Mouse (Mus musculus) myocyte (in vitro differentiated cells): Measurements from ENCODE around the gene Hoxc8. TPM values are rescaled to one million over a fixed set of nuclear protein-coding genes. Genes with fewer than 3 reads are reported as not detected.

Experiments
- H3K27me3 ChIP-seq: one replicate; pipeline ENCODE4 v1.6.1; 2011; ENCODE audit not compliant: control insufficient read depth, insufficient read depth, insufficient read length
- H3K36me3 ChIP-seq: one replicate; pipeline ENCODE4 v1.6.1; 2011; ENCODE audit not compliant: control insufficient read depth, insufficient read depth
- H3K4me2 ChIP-seq: one replicate; pipeline ENCODE4 v1.6.1; 2011; ENCODE audit warnings: low read depth, control low read depth
- H3K4me3 ChIP-seq: one replicate; pipeline ENCODE4 v1.5.1; 2011; ENCODE audit warnings: mild to moderate bottlenecking, control low read depth, moderate library complexity
- H3K79me2 ChIP-seq: one replicate; pipeline ENCODE4 v1.6.1; 2011; ENCODE audit not compliant: control insufficient read depth, insufficient read depth
- H3ac ChIP-seq: one replicate; pipeline ENCODE4 v1.6.1; 2011; ENCODE audit not compliant: control insufficient read depth, insufficient read length
- CEBPB ChIP-seq: IDR thresholded peaks from 2 replicates; pipeline ENCODE4 v1.6.1; 2011; ENCODE audit warnings: mild to moderate bottlenecking, moderate library complexity; ENCODE audit not compliant: poor library complexity, insufficient read depth, severe bottlenecking
- E2F4 ChIP-seq: IDR thresholded peaks from one replicate; pipeline ENCODE4 v1.6.1; 2011; ENCODE audit warnings: mild to moderate bottlenecking, control low read depth, moderate library complexity; ENCODE audit not compliant: insufficient read depth
- MAX ChIP-seq: IDR thresholded peaks from one replicate; pipeline ENCODE4 v1.6.1; 2011; ENCODE audit warnings: low read depth, mild to moderate bottlenecking, control low read depth
- MYOD1 ChIP-seq, 3 experiments: IDR thresholded peaks; one replicate each; pipeline ENCODE4 v1.6.1; 2011; ENCODE audit warnings: control low read depth in 2 of 3, low read depth in 2 of 3, mild to moderate bottlenecking in 2 of 3, moderate library complexity in 1 of 3; ENCODE audit not compliant: insufficient read length in 2 of 3, control insufficient read depth in 1 of 3
- MYOG ChIP-seq, 3 experiments: IDR thresholded peaks; one replicate each; pipeline ENCODE4 v1.6.1; 2011; ENCODE audit warnings: control low read depth in 2 of 3, low read depth in 2 of 3, mild to moderate bottlenecking in 2 of 3; ENCODE audit not compliant: insufficient read length in 2 of 3, control insufficient read depth in 1 of 3, insufficient read depth in 1 of 3
- POLR2A ChIP-seq: IDR thresholded peaks from one replicate; pipeline ENCODE4 v1.6.1; 2011; ENCODE audit warnings: low read depth, mild to moderate bottlenecking, control low read depth, moderate library complexity; ENCODE audit not compliant: insufficient read length
- POLR2AphosphoS2 ChIP-seq: IDR thresholded peaks from one replicate; pipeline ENCODE4 v1.6.1; 2011; ENCODE audit warnings: low read depth, control low read depth; ENCODE audit not compliant: insufficient read length
- REST ChIP-seq: IDR thresholded peaks from one replicate; pipeline ENCODE4 v1.6.1; 2011; ENCODE audit warnings: mild to moderate bottlenecking, control low read depth, moderate library complexity; ENCODE audit not compliant: insufficient read depth, insufficient read length
- SRF ChIP-seq: IDR thresholded peaks from one replicate; pipeline ENCODE4 v1.6.1; 2011; ENCODE audit warnings: low read depth; ENCODE audit not compliant: control insufficient read depth, insufficient read length
- TCF12 ChIP-seq: IDR thresholded peaks from one replicate; pipeline ENCODE4 v1.6.1; 2011; ENCODE audit warnings: mild to moderate bottlenecking, control low read depth; ENCODE audit not compliant: poor library complexity, insufficient read depth, severe bottlenecking
- TCF3 ChIP-seq: IDR thresholded peaks from one replicate; pipeline ENCODE4 v1.6.1; 2011; ENCODE audit warnings: low read depth, control low read depth; ENCODE audit not compliant: insufficient read length
- USF1 ChIP-seq: IDR thresholded peaks from one replicate; pipeline ENCODE4 v1.6.1; 2011; ENCODE audit warnings: low read depth, mild to moderate bottlenecking, control low read depth, moderate library complexity
- polyA plus RNA-seq: library from polyadenylated mRNA; unstranded; fragments of >200 nt; fragmentation: generic; extraction: Trizol; gene quantifications from one replicate; pipeline ENCODE4 v1.2.1, GENCODE M21; 2012; ENCODE audit warnings: missing spikeins

The Hoxc8 gene
- polyA plus RNA-seq, 1 experiment = 0.71 TPM

DNA sequence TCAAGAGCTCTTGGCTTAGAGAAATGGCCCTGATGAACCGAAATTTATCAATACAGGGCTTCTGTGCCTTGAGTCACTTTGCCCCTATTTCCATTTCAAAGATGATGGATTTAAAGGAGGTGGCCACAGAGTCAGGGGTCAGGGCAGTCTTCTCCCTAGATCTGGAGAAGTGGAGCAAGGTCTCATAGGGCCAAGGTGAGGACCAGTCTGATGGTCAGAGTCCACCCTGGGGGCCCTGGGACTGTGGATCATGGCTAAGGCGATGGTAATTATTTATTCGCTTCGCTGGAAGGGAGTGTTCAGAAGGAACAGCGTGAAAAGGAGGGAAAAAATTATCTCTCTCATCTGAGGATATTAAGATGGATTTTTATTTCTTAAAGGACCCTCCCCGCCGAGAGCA, 15.4 kb upstream of the Hoxc8 start:
- no peaks in the 10 kb centered on the region for H3K27me3 ChIP-seq
- peaks cover 100% of the 10 kb centered on the region for H3K79me2 ChIP-seq
- H3K36me3 ChIP-seq = no peaks in the 10 kb centered on the region
- peak overlapping the region; percentile 95 for H3K4me2 ChIP-seq
- peak overlapping the region; percentile 92 for H3K4me3 ChIP-seq
- H3ac ChIP-seq = peak overlapping the region; percentile 64
- TF ChIP-seq E2F4 (no peak), TCF12 (no peak), REST (no peak), USF1 (no peak), MAX (no peak), POLR2AphosphoS2 (no peak), MYOG (IDR thresholded peaks at IDR 0.05; ENCODE audit: control insufficient read depth in 1 of 3, insufficient read depth in 1 of 3, insufficient read length in 2 of 3, low read depth in 2 of 3) (no peak)

DNA sequence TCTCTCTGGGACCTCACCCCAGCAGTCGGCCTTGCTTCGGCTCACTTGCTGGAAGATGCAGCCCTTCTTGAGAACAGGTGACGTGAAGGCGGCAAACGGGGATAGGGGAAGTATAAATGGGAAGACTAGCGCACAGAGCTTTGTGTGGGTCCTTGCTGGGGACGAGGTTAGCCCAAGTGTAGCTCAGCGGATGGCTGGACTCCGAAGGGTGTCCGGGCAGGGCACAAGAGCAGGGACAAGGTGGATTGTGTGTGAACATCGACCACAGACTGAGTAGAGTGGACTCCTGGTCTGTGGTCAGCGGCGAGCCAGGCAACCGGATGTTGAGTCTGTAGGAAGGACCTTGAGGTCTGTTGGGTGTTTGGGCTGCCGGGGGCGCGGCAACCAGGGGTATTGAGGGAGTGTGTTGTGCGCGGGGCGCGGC, 14.7 kb upstream of the Hoxc8 start:
- Histone ChIP-seq H3K4me2 (peak overlapping the region; percentile 95), H3K27me3 (no peaks in the 10 kb centered on the region), H3K36me3 (no peaks in the 10 kb centered on the region), H3K4me3 (peak overlapping the region; percentile 92), H3K79me2 (peaks cover 100% of the 10 kb centered on the region), H3ac (peak overlapping the region; percentile 64)
- peak; percentile 96 for TF ChIP-seq POLR2AphosphoS2
- no peak for TF ChIP-seq TCF12
- peak in 2 of 3 experiments; percentile 1 to 38 for TF ChIP-seq MYOD1 (IDR thresholded peaks at IDR 0.05; ENCODE audit: control insufficient read depth in 1 of 3, insufficient read length in 2 of 3, low read depth in 2 of 3)
- TF ChIP-seq USF1 = no peak
- TF ChIP-seq CEBPB = no peak
- peak; percentile 2 for TF ChIP-seq REST
- TF ChIP-seq TCF3 = no peak
- no peak for TF ChIP-seq MAX
- TF ChIP-seq POLR2A = peak; percentile 94
- peak in 1 of 3 experiments; percentile 33 for TF ChIP-seq MYOG (IDR thresholded peaks at IDR 0.05; ENCODE audit: control insufficient read depth in 1 of 3, insufficient read depth in 1 of 3, insufficient read length in 2 of 3, low read depth in 2 of 3)
- no peak for TF ChIP-seq SRF
- TF ChIP-seq E2F4 = peak; percentile 1

DNA sequence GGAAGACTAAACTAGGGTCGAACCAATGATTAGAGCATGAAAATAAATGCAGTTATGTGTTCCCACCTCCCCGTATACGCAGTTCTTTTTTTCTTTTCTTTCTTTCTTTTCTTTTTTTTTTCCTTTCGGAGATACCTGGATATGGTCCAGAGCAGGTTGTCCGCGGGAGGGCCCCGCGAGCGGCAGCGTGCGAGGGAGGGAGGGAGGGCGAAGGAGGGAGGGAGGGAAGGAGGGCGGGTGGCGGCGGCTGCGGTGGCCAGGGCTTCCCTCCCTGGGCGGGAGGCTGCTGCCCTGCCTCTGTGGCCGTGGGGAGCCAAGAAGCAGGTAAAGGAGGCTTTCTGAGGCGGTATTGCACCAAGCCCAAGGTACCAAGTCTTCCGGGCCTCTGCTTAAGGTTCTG, 14.2 kb upstream of the Hoxc8 start, which contains the start of gene Hoxc9:
Hoxc9 (plus strand) TSS at position 269 of the 400 bp plus-strand sequence.
- TF ChIP-seq POLR2A (peak; percentile 44), MYOG (IDR thresholded peaks at IDR 0.05; ENCODE audit: control insufficient read depth in 1 of 3, insufficient read depth in 1 of 3, insufficient read length in 2 of 3, low read depth in 2 of 3) (no peak), POLR2AphosphoS2 (peak; percentile 50), MYOD1 (IDR thresholded peaks at IDR 0.05; ENCODE audit: control insufficient read depth in 1 of 3, insufficient read length in 2 of 3, low read depth in 2 of 3) (peak in 1 of 3 experiments; percentile 30)
- peak within 1 kb of the TSS; percentile 64 for H3ac ChIP-seq
- peak within 1 kb of the TSS; percentile 95 for H3K4me2 ChIP-seq
- H3K4me3 ChIP-seq = peak within 1 kb of the TSS; percentile 92
- peaks cover 100% of the 10 kb centered on the region for H3K79me2 ChIP-seq
- H3K27me3 ChIP-seq = no peaks in the 10 kb centered on the region
- H3K36me3 ChIP-seq = no peaks in the 10 kb centered on the region

DNA sequence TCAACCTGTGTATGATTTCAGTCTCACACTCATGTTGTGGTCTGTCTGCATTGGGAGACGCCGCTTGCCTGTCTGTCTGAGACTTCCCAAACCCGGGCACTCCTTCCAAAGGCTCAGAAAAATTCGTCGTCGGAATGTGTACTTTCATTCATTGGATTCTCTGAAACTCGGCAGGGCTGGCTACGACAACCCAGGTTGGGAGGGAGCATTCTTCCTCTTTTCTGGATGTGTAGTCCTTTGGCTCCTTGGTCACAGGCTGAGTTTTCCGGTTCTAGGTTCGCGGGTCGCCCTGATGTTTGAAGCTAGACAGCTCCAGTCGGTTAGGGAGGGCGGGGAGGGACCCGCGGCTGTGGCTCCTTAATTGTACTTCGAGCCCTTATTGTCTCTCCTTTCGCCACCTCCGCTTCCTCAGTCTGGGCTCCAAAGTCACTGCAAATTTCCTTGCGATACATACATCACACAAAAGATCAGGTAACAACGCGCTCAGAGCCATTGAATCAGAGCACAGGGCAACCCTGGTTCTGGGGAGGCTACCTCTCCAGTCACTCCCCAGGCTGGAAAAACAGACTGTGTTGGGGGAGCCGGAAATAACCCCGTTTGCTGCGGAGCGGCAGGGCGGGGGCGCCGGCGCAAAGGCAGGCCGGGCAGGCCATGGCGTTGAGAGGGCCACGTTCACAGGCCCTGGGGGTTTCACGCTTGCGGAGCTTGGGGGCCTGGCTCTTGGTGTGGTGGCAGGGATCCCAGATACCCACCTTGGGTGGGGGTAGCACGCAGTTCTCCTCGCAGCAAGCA, 13.6 kb upstream of the Hoxc8 start:
- Histone ChIP-seq H3K4me2 (peak overlapping the region; percentile 95), H3K27me3 (no peaks in the 10 kb centered on the region), H3K4me3 (peak overlapping the region; percentile 92), H3ac (peak overlapping the region; percentile 64), H3K36me3 (no peaks in the 10 kb centered on the region), H3K79me2 (peaks cover 99% of the 10 kb centered on the region)
- TF ChIP-seq POLR2A = peak; percentile 63
- TF ChIP-seq POLR2AphosphoS2 = peak; percentile 71
- TF ChIP-seq TCF12 = no peak
- TF ChIP-seq TCF3 = no peak

DNA sequence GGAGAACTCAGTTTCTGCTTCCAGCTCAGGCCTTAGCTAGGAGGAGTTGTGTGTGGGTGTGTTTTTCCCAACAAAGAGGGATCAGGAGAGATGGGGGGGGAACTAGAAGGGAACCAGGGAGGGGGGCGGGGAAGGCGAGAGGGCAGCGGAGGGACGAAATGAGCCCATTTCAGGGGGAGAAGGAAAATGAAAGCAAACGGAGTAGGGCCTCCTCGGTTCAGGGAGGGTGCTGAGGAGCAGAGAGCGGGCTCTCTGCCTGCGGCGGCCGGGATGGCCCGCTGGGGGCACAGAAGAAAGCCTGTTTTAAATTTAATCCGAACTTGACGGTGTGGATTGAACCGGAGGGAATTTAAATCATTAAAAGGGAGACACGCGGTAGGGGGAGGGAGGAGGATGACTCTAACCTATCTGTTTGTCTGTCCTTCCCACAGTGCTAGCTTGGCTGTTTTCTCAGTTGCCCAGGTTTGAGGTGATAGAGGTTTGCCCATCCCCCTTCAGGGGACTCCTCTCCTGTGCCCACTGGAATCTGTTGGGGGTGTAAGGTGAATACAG, 12.9 kb upstream of the Hoxc8 start:
- H3K79me2 ChIP-seq = peaks cover 99% of the 10 kb centered on the region
- TF ChIP-seq TCF3 (no peak), TCF12 (no peak), MAX (no peak), E2F4 (no peak), POLR2AphosphoS2 (no peak), MYOG (IDR thresholded peaks at IDR 0.05; ENCODE audit: control insufficient read depth in 1 of 3, insufficient read depth in 1 of 3, insufficient read length in 2 of 3, low read depth in 2 of 3) (no peak), MYOD1 (IDR thresholded peaks at IDR 0.05; ENCODE audit: control insufficient read depth in 1 of 3, insufficient read length in 2 of 3, low read depth in 2 of 3) (no peak), SRF (no peak), POLR2A (no peak), REST (no peak), CEBPB (no peak), USF1 (no peak)
- peak overlapping the region; percentile 92 for H3K4me3 ChIP-seq
- H3K27me3 ChIP-seq = no peaks in the 10 kb centered on the region
- H3ac ChIP-seq = peak overlapping the region; percentile 64
- H3K36me3 ChIP-seq = no peaks in the 10 kb centered on the region
- peak overlapping the region; percentile 95 for H3K4me2 ChIP-seq
